Mouse (Mus musculus) layer of hippocampus, postnatal 36 days (tissue): ENCODE data around the gene Slc7a14. TPM values are rescaled to one million over a fixed set of nuclear protein-coding genes. Genes with fewer than 3 reads are reported as not detected.

ENCODE experiments used
- DNase-seq, 2 experiments: peaks; one replicate each; pipeline ENCODE4 v3.0.0; 2022
- total RNA-seq, 2 experiments: library from RNA; stranded (reverse); gene quantifications; 2 replicates each; pipeline ENCODE4 v1.2.3; 2021

Gene Slc7a14
- total RNA-seq, 2 experiments from 2014 or later: 85.1 to 89.4 TPM

- DNase-seq: no peak
Measured at GRCm38 (mm10) chr3:31260964-31261346, 49.2 kb downstream of the Slc7a14 start.

GRCm38 (mm10) chr3:31260329-31260963, 49.7 kb downstream of the Slc7a14 start:
- DNase-seq: no peak

DNA sequence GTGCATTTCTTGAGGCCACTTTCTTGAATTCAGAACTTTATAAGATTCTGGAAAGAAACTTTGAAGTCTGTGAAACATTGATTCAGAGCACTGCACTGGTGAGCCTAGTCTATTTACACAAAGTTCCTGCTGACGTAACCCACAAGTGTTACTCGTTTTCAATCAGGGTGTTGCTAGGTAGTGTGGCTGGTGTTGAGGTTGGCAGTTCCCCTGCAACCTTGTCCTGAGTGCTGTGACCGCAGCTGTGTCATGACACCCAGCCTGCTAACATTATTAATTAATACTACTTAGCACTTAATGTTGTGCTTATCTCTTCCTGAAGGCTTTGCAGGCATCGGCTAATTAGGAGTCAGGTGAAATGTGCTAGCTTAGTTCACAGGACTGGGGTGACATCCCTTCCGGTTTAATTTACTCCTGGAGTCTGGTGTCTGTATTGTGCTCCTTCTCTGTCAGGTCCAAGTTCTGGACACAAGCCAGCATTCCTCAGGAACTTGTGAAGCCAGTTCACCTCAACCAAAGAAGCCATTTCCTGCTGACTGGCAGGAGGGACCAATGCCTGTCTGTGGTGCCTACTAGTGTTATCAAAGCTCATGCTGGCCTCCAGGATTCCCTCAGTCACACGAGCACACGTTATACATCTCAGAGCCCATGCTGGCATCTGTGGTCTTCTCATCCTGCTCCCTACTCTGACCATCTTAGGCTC, 50.5 kb downstream of the Slc7a14 start:
- DNase-seq: no peak

- peak; percentile 66 to 68 for DNase-seq
Measured at GRCm38 (mm10) chr3:31254427-31254826, 55.8 kb downstream of the Slc7a14 start.

DNA sequence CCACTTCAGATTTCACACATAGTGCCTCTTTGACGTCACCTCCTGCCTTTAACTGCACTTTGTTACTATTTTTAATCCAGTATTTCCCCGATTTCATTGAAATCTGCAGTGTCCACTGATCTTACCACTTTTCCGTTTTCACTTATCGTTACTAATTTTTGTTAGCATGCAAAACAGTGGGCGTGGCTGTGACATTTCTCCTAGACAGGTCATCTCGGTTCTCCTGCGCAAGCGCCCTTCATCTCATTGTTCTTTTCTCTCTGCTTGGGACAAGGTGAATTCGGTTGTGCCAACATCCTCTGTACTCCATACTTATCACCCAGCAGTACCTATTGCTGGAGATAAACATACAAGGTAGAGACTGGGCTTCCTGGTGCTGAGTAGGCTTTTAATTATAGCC, 56.3 kb downstream of the Slc7a14 start:
- no peak for DNase-seq

DNA sequence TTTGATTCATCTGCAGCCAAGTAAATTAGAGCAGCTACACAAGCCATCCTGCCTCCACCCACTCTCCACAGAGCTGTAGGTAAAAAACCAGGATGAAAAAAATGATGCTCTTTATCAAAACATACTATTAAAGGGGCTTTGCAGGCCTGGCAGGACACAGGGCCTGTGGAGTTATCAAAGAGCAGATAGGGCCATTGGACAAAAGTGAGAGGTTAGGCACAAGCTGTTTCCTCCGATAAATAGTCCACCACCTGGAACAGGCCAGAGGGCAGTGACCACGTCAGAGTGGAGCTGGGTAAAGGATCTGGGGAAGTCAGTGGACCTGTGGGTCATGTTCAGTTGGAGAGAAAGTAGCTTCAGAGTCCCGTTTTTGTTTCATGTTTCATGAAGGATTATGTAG, 57.6 kb downstream of the Slc7a14 start:
- DNase-seq: no peak

GRCm38 (mm10) chr3:31243478-31243877, 66.7 kb downstream of the Slc7a14 start:
- no peak for DNase-seq

DNA sequence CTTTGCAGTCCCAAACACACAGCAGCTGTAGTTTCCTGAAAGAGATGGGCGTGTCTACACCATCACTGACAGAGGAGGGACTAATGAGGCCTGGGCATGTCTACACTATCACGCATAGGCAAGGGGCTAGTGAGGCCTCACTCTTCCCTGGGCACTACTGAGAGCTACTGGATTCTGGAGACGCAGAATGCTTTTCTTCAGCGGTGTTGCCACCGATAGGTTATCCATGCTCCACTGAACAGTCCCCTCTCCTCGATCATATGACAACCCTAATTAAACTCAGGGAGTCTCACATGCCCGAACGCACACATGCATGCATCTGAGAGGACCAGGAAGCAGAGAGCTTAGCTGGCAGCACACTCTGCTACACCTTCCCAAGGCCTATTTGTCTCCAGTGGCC, 69.3 kb downstream of the Slc7a14 start:
- DNase-seq: no peak

DNA sequence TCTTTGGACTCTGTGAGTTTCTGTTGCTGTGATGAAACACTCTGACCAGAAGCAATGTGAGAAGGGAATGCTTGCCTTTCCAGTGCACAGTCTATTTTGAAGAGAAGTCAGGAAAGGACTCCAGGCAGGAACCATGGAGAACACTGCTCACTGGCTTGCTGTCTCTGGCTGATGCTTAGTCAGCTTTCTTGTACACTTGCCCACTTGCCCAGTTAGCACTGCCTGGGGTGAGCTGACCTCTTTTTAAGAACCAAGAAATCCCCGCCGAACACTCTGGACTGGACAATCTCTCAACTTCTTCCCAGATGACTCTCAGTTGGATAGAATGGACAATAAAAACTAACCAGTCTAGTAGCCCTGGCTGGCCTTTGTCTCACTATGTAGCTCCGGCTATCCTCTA, 70.5 kb downstream of the Slc7a14 start:
- no peak for DNase-seq

GRCm38 (mm10) chr3:31237936-31238335, 72.2 kb downstream of the Slc7a14 start:
- peak in 1 of 2 experiments; percentile 45 for DNase-seq

DNA sequence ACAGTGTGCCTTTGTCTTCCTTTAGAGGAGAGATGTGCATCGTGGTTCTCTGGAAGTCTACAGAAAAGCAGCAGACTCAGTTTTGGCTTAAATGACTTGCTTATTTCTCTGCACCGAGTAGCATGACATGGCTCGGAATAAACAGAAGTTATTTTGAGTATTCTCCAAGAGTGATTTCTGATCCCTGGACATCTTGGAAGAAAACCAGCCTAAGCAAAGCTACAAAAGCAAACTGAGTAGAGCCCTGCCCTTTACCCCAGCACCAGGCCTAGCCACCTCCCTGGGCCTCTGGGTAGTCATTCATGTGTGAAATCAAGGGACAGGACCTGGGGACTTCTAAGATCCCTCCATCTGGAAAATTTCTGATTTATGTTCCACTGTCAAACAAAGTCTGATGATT, 74.0 kb downstream of the Slc7a14 start:
- no peak for DNase-seq

- no peak for DNase-seq
Measured at GRCm38 (mm10) chr3:31234356-31234755, 75.8 kb downstream of the Slc7a14 start.

- DNase-seq: no peak
Measured at GRCm38 (mm10) chr3:31233746-31234312, 76.3 kb downstream of the Slc7a14 start.

DNA sequence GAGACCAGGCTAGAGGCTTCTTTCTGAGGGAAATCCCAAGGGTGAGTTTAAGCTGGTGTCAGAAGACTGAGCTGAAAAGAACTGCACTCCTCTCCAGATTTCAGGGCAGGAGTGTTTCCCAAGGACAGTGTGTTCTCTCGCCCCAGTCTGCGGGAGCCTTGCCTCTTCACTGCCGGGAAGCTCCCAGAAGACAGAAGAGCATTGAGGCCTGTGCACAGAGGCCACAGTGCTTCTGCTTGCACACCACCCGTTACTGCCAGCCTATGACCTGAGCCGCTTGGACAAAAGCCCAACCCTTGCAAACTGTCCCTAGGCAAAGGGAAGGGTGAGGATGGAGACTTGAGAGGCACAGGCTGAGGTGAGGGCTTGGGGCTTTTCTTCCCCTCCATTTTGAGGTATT, 80.9 kb downstream of the Slc7a14 start:
- DNase-seq: peak in 1 of 2 experiments; percentile 30

GRCm38 (mm10) chr3:31228487-31228886, 81.7 kb downstream of the Slc7a14 start:
- no peak for DNase-seq

- no peak for DNase-seq
Measured at GRCm38 (mm10) chr3:31223551-31223950, 86.6 kb downstream of the Slc7a14 start.

- DNase-seq: no peak
Measured at GRCm38 (mm10) chr3:31220040-31220439, 90.1 kb downstream of the Slc7a14 start.

GRCm38 (mm10) chr3:31219483-31219882, 90.7 kb downstream of the Slc7a14 start:
- no peak for DNase-seq

DNA sequence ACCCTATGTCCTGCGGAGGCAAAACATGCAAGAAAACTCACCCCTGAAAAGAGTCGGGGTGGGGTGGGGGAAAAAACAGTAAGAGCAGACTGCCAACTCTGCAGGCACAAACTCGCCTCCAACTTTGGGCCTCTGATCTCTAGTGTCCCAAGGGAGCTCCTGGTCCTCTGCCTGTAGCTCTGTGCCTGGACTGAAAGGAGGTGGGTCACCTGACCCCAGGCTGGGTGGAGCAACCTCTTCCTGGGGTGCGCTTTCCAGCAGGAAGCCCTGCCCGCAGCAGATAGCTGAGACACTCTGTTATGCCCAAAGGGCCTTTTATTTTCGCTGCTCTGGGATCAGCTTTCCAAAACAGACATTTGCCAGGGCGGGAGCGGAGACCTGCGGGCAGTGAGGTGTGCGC, 92.7 kb downstream of the Slc7a14 start:
- no peak for DNase-seq

DNA sequence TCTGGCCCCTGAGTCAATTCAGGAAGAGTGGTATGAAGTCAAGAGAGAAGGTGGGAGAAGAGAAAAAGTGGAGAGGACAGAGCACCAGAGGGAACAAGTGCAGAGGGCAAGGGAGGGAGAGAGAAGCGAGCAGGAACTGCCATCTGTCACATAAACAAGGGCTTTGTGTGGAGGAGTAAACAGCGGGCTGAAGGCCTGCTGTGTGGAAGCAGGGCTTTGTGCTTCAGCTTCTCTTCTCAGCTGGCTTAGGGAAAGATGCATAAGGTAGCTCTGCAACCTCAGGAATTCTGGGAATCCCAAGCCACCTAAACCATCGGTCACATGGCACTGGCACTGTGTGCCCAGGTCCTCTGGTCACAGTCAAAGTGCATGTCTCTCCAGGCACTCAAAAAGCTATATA, 96.4 kb downstream of the Slc7a14 start:
- peak in 1 of 2 experiments; percentile 47 for DNase-seq

GRCm38 (mm10) chr3:31212205-31213038, 97.8 kb downstream of the Slc7a14 start:
- no peak for DNase-seq

GRCm38 (mm10) chr3:31209001-31209400, 101.2 kb downstream of the Slc7a14 start:
- peak; percentile 50 to 56 for DNase-seq

- DNase-seq: no peak
Measured at GRCm38 (mm10) chr3:31208458-31208994, 101.7 kb downstream of the Slc7a14 start.
